In genomic region chr1:186019511-186019910, GRCm38 (mm10) we compare ENCODE assay signal across 27 mouse cellular contexts.
"Had no signal": no experiment of that assay in that cellular context is flagged by ENCODE, and none has a peak within 500 bp of the region (broad histone marks: within the 10 kb centered on the region; RNA-seq: fewer than 3 reads in every experiment).

No protein-coding gene starts in this region.

- H3K4me3 ChIP-seq: heart, adult 2 months; heart, embryonic 13.5 days; heart, embryonic 15.5 days; hindbrain, embryonic 12.5 days; kidney, embryonic 15.5 days; limb, embryonic 13.5 days; limb, embryonic 15.5 days; liver, embryonic 12.5 days had no signal

- H3K4me1 ChIP-seq: hindbrain, embryonic 12.5 days; liver, embryonic 12.5 days had no signal

- H3K9ac ChIP-seq: heart, embryonic 13.5 days; heart, embryonic 15.5 days; hindbrain, embryonic 12.5 days; hindbrain, embryonic 14.5 days; kidney, embryonic 15.5 days; limb, embryonic 13.5 days; limb, embryonic 15.5 days; liver, embryonic 12.5 days; liver, embryonic 14.5 days had no signal

- DNase-seq: gastrocnemius, postnatal 14 days; gastrocnemius, postnatal 36 days; heart, adult 11 months; heart, adult 2 months; heart, postnatal 14 days; heart, postnatal 36 days; kidney, adult 11 months; kidney, adult 2 months; kidney, adult 9 months; kidney, postnatal 14 days; kidney, postnatal 36 days; layer of hippocampus, adult 9-11 months; layer of hippocampus, postnatal 36 days; left cerebral cortex, postnatal 4 days had no signal

- H3K27ac ChIP-seq: heart, adult 2 months; heart, embryonic 13.5 days; heart, embryonic 15.5 days; hindbrain, embryonic 12.5 days; hindbrain, embryonic 14.5 days; kidney, embryonic 15.5 days; kidney, postnatal 0 days; limb, embryonic 13.5 days; limb, embryonic 15.5 days; liver, embryonic 12.5 days; liver, embryonic 14.5 days had no signal

- H3K9me3 ChIP-seq: hindbrain, embryonic 12.5 days; limb, embryonic 15.5 days had no signal

- H3K36me3 ChIP-seq: heart, embryonic 13.5 days; heart, embryonic 15.5 days; hindbrain, embryonic 12.5 days; kidney, embryonic 15.5 days; limb, embryonic 13.5 days; limb, embryonic 15.5 days; liver, embryonic 12.5 days had no signal

- ATAC-seq: hindbrain, embryonic 16.5 days; intestine, embryonic 16.5 days; liver, embryonic 12.5 days had no signal

- H3K27me3 ChIP-seq: heart, embryonic 13.5 days; heart, embryonic 15.5 days; hindbrain, embryonic 12.5 days; kidney, embryonic 15.5 days; limb, embryonic 13.5 days; limb, embryonic 15.5 days; liver, embryonic 12.5 days had no signal

- H3K4me2 ChIP-seq: heart, embryonic 11.5 days; heart, embryonic 13.5 days; heart, embryonic 15.5 days; hindbrain, embryonic 12.5 days; hindbrain, embryonic 14.5 days; kidney, embryonic 15.5 days; limb, embryonic 13.5 days; limb, embryonic 15.5 days; liver, embryonic 12.5 days had no signal
